Mouse (Mus musculus): Measurements from ENCODE around the gene Gm853. TPM values are rescaled to one million over a fixed set of nuclear protein-coding genes. Genes with fewer than 3 reads are reported as not detected.

The Gm853 gene
- polyA plus RNA-seq, 1 experiment from 2014 or later = not detected

GRCm38 (mm10) chr4:130169411-130169971 is 52.7 kb downstream of the Gm853 start:
- 83% methylated on average over 16 of the region's 16 CpGs for WGBS
- ATAC-seq (replicated peaks; ENCODE audit: low FRiP score) = no peak
- peaks cover 18% of the 10 kb centered on the region for H3K27me3 ChIP-seq (ENCODE audit: control insufficient read depth, insufficient read depth, low read length)

DNA sequence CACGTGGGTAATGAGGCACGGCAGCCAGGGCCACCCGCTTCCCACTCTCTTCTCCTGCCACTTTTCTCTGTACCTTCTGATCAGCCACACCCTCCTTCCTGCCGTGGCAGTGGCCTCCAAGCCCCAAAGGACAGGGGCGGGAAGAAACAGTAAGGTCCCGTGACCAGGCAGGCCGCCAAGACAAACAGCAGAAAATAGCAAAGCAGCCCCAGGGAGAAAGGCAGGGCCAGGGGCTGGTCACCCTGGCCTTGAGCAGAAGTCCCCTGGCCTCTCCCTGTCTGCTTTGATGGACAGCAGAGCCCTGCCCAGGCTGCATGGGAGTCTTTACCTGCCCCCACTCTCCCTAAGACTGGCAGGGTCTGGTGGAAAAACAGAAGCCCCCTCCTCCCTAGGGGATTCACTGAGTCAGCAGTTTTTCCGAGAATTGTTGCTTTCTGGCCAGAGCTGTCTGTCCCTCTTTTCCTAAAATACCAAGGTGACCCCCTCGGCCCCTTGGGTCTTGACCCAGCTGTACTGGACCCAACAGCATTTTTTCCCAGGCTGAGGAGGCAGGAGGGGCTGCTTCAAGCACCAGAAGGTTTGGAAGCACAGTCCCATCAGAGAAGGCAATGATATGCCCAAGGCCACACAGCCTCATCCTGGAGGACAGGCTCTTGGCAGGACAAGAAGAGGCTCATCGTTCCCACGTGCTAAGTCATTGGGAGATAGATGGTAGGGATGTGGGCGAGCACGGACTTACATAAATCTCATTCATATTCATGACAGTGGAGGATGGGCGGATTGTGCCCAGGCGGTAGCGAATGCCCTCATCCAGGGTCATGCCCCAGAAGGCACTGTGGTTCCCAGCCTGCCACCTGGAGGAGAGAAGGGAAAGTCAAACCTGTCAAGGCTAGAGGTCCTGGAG is 53.7 kb downstream of the Gm853 start:
- Histone ChIP-seq H3K27me3 (ENCODE audit: control insufficient read depth, insufficient read depth, low read length) (peaks cover 13% of the 10 kb centered on the region), H3K4me2 (ENCODE audit: low read depth, low read length, severe bottlenecking) (no peak overlapping the region), H3K4me1 (replicated peaks; ENCODE audit: control insufficient read depth, insufficient read depth, low read length) (peaks cover under 1% of the 10 kb centered on the region; the same call in 1 of the 2 replicates), H3K27ac (ENCODE audit: low read depth, low read length) (no peak overlapping the region), H3K9ac (ENCODE audit: low read length) (no peak overlapping the region), H3K9me3 (ENCODE audit: control insufficient read depth, low read length) (no peaks in the 10 kb centered on the region), H3K4me3 (ENCODE audit: low read depth, low read length) (no peak overlapping the region), H3K36me3 (ENCODE audit: control insufficient read depth, insufficient read depth, low read length) (no peaks in the 10 kb centered on the region)
- DNase-seq (ENCODE audit: low spot score) (no peak), ATAC-seq (replicated peaks; ENCODE audit: low FRiP score) (no peak)
- 42% methylated on average over 16 of the region's 16 CpGs for WGBS

More at GRCm38 (mm10) chr4:130169411-130169971, 52.7 kb downstream of the Gm853 start:
- no peak overlapping the region for H3K27ac ChIP-seq (ENCODE audit: low read depth, low read length)
- H3K9ac ChIP-seq (ENCODE audit: low read length) = no peak overlapping the region
- H3K4me3 ChIP-seq (ENCODE audit: low read depth, low read length) = no peak overlapping the region
- H3K4me2 ChIP-seq (ENCODE audit: low read depth, low read length, severe bottlenecking) = no peak overlapping the region
- H3K36me3 ChIP-seq (ENCODE audit: control insufficient read depth, insufficient read depth, low read length) = no peaks in the 10 kb centered on the region
- H3K4me1 ChIP-seq (replicated peaks; ENCODE audit: control insufficient read depth, insufficient read depth, low read length) = peaks cover 4% of the 10 kb centered on the region; the same call in 1 of the 2 replicates
- H3K9me3 ChIP-seq (ENCODE audit: control insufficient read depth, low read length) = no peaks in the 10 kb centered on the region
- DNase-seq (ENCODE audit: low spot score) = no peak

GRCm38 (mm10) chr4:130167814-130168213 is 54.4 kb downstream of the Gm853 start:
- no peak overlapping the region for H3K9ac ChIP-seq (ENCODE audit: low read length)
- no peak overlapping the region for H3K4me3 ChIP-seq (ENCODE audit: low read depth, low read length)
- WGBS = 54% methylated on average over 9 of the region's 9 CpGs
- H3K4me2 ChIP-seq (ENCODE audit: low read depth, low read length, severe bottlenecking) = no peak overlapping the region
- H3K9me3 ChIP-seq (ENCODE audit: control insufficient read depth, low read length) = no peaks in the 10 kb centered on the region
- peaks cover 7% of the 10 kb centered on the region; the same call in 1 of the 2 replicates for H3K4me1 ChIP-seq (replicated peaks; ENCODE audit: control insufficient read depth, insufficient read depth, low read length)
- ATAC-seq (replicated peaks; ENCODE audit: low FRiP score) = no peak
- H3K36me3 ChIP-seq (ENCODE audit: control insufficient read depth, insufficient read depth, low read length) = no peaks in the 10 kb centered on the region
- H3K27me3 ChIP-seq (ENCODE audit: control insufficient read depth, insufficient read depth, low read length) = peaks cover 17% of the 10 kb centered on the region
- DNase-seq (ENCODE audit: low spot score) = no peak
- no peak overlapping the region for H3K27ac ChIP-seq (ENCODE audit: low read depth, low read length)

DNA sequence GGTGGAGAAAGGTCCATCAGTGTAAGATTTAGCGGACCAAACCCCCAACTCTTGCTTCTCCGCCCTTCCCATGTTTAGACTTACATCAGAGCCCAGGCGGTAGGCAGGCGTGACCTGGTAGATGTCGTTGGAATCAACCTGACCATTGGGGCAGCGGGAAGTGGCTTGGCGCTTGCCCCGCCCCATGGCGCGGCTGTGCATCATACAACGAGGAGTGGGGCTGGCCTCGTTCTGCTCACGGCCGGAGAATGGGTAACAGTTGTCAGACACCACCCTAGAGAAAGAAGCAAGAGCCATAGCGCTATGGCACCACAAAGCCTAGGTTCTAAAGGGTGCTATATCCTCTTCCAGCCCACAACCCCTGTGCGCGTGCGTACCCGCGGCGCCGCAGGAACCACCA is 54.9 kb downstream of the Gm853 start:
- Histone ChIP-seq H3K36me3 (ENCODE audit: control insufficient read depth, insufficient read depth, low read length) (no peaks in the 10 kb centered on the region), H3K4me1 (replicated peaks; ENCODE audit: control insufficient read depth, insufficient read depth, low read length) (peaks cover 7% of the 10 kb centered on the region; the same call in 1 of the 2 replicates), H3K27me3 (ENCODE audit: control insufficient read depth, insufficient read depth, low read length) (peaks cover 22% of the 10 kb centered on the region), H3K9me3 (ENCODE audit: control insufficient read depth, low read length) (no peaks in the 10 kb centered on the region), H3K4me2 (ENCODE audit: low read depth, low read length, severe bottlenecking) (no peak overlapping the region), H3K27ac (ENCODE audit: low read depth, low read length) (no peak overlapping the region), H3K9ac (ENCODE audit: low read length) (no peak overlapping the region), H3K4me3 (ENCODE audit: low read depth, low read length) (no peak overlapping the region)
- 55% methylated on average over 22 of the region's 22 CpGs for WGBS
- ATAC-seq (replicated peaks; ENCODE audit: low FRiP score) (no peak), DNase-seq (ENCODE audit: low spot score) (no peak)

- DNase-seq (ENCODE audit: low spot score) (no peak), ATAC-seq (replicated peaks; ENCODE audit: low FRiP score) (no peak)
- WGBS = 81% methylated on average over 8 of the region's 8 CpGs
- no peak overlapping the region for H3K9ac ChIP-seq (ENCODE audit: low read length)
- H3K4me3 ChIP-seq (ENCODE audit: low read depth, low read length) = no peak overlapping the region
- H3K9me3 ChIP-seq (ENCODE audit: control insufficient read depth, low read length) = no peaks in the 10 kb centered on the region
- H3K36me3 ChIP-seq (ENCODE audit: control insufficient read depth, insufficient read depth, low read length) = no peaks in the 10 kb centered on the region
- no peak overlapping the region for H3K4me2 ChIP-seq (ENCODE audit: low read depth, low read length, severe bottlenecking)
- H3K27ac ChIP-seq (ENCODE audit: low read depth, low read length) = no peak overlapping the region
- H3K4me1 ChIP-seq (replicated peaks; ENCODE audit: control insufficient read depth, insufficient read depth, low read length) = peaks cover 7% of the 10 kb centered on the region; the same call in 1 of the 2 replicates
- H3K27me3 ChIP-seq (ENCODE audit: control insufficient read depth, insufficient read depth, low read length) = peaks cover 22% of the 10 kb centered on the region
Measured at GRCm38 (mm10) chr4:130166592-130166991, 55.6 kb downstream of the Gm853 start.

- Histone ChIP-seq H3K36me3 (ENCODE audit: control insufficient read depth, insufficient read depth, low read length) (no peaks in the 10 kb centered on the region), H3K9me3 (ENCODE audit: control insufficient read depth, low read length) (no peaks in the 10 kb centered on the region), H3K4me2 (ENCODE audit: low read depth, low read length, severe bottlenecking) (no peak overlapping the region), H3K27me3 (ENCODE audit: control insufficient read depth, insufficient read depth, low read length) (peaks cover 22% of the 10 kb centered on the region), H3K27ac (ENCODE audit: low read depth, low read length) (no peak overlapping the region), H3K4me1 (replicated peaks; ENCODE audit: control insufficient read depth, insufficient read depth, low read length) (peaks cover 7% of the 10 kb centered on the region; the same call in 1 of the 2 replicates), H3K9ac (ENCODE audit: low read length) (no peak overlapping the region), H3K4me3 (ENCODE audit: low read depth, low read length) (no peak overlapping the region)
- DNase-seq (ENCODE audit: low spot score) (no peak), ATAC-seq (replicated peaks; ENCODE audit: low FRiP score) (no peak)
- WGBS = 75% methylated on average over 18 of the region's 18 CpGs
Measured at GRCm38 (mm10) chr4:130166061-130166460, 56.1 kb downstream of the Gm853 start.

- H3K9me3 ChIP-seq (ENCODE audit: control insufficient read depth, low read length) = no peaks in the 10 kb centered on the region
- ATAC-seq (replicated peaks; ENCODE audit: low FRiP score) = no peak
- peaks cover 7% of the 10 kb centered on the region; the same call in 1 of the 2 replicates for H3K4me1 ChIP-seq (replicated peaks; ENCODE audit: control insufficient read depth, insufficient read depth, low read length)
- no peak overlapping the region for H3K4me2 ChIP-seq (ENCODE audit: low read depth, low read length, severe bottlenecking)
- 70% methylated on average over 6 of the region's 6 CpGs for WGBS
- H3K36me3 ChIP-seq (ENCODE audit: control insufficient read depth, insufficient read depth, low read length) = no peaks in the 10 kb centered on the region
- peaks cover 22% of the 10 kb centered on the region for H3K27me3 ChIP-seq (ENCODE audit: control insufficient read depth, insufficient read depth, low read length)
- no peak for DNase-seq (ENCODE audit: low spot score)
- no peak overlapping the region for H3K4me3 ChIP-seq (ENCODE audit: low read depth, low read length)
- no peak overlapping the region for H3K27ac ChIP-seq (ENCODE audit: low read depth, low read length)
- no peak overlapping the region for H3K9ac ChIP-seq (ENCODE audit: low read length)
Measured at GRCm38 (mm10) chr4:130164121-130164520, 58.1 kb downstream of the Gm853 start.

GRCm38 (mm10) chr4:130163391-130163861 is 58.8 kb downstream of the Gm853 start:
- H3K4me3 ChIP-seq (ENCODE audit: low read depth, low read length) = no peak overlapping the region
- no peak overlapping the region for H3K27ac ChIP-seq (ENCODE audit: low read depth, low read length)
- ATAC-seq (replicated peaks; ENCODE audit: low FRiP score) (no peak), DNase-seq (ENCODE audit: low spot score) (no peak)
- H3K4me2 ChIP-seq (ENCODE audit: low read depth, low read length, severe bottlenecking) = peak overlapping the region; percentile 37; the same call in 1 of the 2 replicates
- 4% methylated on average over 20 of the region's 20 CpGs for WGBS
- no peaks in the 10 kb centered on the region for H3K9me3 ChIP-seq (ENCODE audit: control insufficient read depth, low read length)
- no peaks in the 10 kb centered on the region for H3K36me3 ChIP-seq (ENCODE audit: control insufficient read depth, insufficient read depth, low read length)
- H3K4me1 ChIP-seq (replicated peaks; ENCODE audit: control insufficient read depth, insufficient read depth, low read length) = peaks cover 7% of the 10 kb centered on the region; the same call in 1 of the 2 replicates
- H3K9ac ChIP-seq (ENCODE audit: low read length) = peak overlapping the region; percentile 40; the same call in 1 of the 2 replicates
- H3K27me3 ChIP-seq (ENCODE audit: control insufficient read depth, insufficient read depth, low read length) = peaks cover 22% of the 10 kb centered on the region
